Mouse (Mus musculus) spleen, adult 2 months (tissue): ENCODE data around the gene Gm45717.

Source experiments
- CTCF ChIP-seq: fragments of 200-500 bp; IDR thresholded peaks from 2 replicates; pipeline ENCODE4 v1.5.1; 2011; ENCODE audit warnings: mild to moderate bottlenecking, inconsistent platforms; ENCODE audit not compliant: insufficient read depth, insufficient read length, insufficient replicate concordance; ENCODE audit errors: extremely low read depth
- POLR2A ChIP-seq: fragments of 200-500 bp; IDR thresholded peaks from 2 replicates; pipeline ENCODE4 v1.6.1; 2011; ENCODE audit warnings: low read depth, low read length, inconsistent platforms

GRCm38 (mm10) chr7:140922398-140923069 is 33.2 kb downstream of the Gm45717 start:
- TF ChIP-seq CTCF (no peak), POLR2A (no peak)
